Mouse (Mus musculus) limb, embryonic 13.5 days (tissue): Measurements from ENCODE around the gene Ptpn7. TPM values are rescaled to one million over a fixed set of nuclear protein-coding genes. Genes with fewer than 3 reads are reported as not detected.

ENCODE experiments used
- polyA plus RNA-seq: library from polyadenylated mRNA; unstranded; fragments of >200 nt; fragmentation: Nextera tagmentation; extraction: Ambion mirVana; gene quantifications from 2 replicates; pipeline ENCODE4 v1.2.1, GENCODE M21; 2015

Ptpn7 gene
- polyA plus RNA-seq, 1 experiment from 2014 or later = 2.3 TPM

Other genes starting within 250 kb of the Ptpn7 start
- gene Ppp1r12b, start 176.8 kb upstream of the Ptpn7 start, polyA plus RNA-seq = 6.5 and 7.1 TPM in 2 replicates
- gene Ube2t, start 170.1 kb upstream of the Ptpn7 start, polyA plus RNA-seq = 29.6 and 32.5 TPM in 2 replicates
- 2.7 and 2.8 TPM in 2 replicates for gene Lgr6, start 27.4 kb upstream of the Ptpn7 start, polyA plus RNA-seq
- gene Arl8a, start 14.1 kb downstream of the Ptpn7 start, polyA plus RNA-seq = 61.8 and 67.1 TPM in 2 replicates
- 0.06 TPM in 1 of 2 replicates, not detected in the other for gene Gpr37l1, start 35.0 kb downstream of the Ptpn7 start, polyA plus RNA-seq
- 3.4 and 4.2 TPM in 2 replicates for gene Elf3, start 125.9 kb downstream of the Ptpn7 start, polyA plus RNA-seq
- gene Rnpep, start 151.4 kb downstream of the Ptpn7 start, polyA plus RNA-seq = 93.3 and 95.3 TPM in 2 replicates
- 183 and 185 TPM in 2 replicates for gene Timm17a, start 181.1 kb downstream of the Ptpn7 start, polyA plus RNA-seq
- gene Lmod1, start 192.1 kb downstream of the Ptpn7 start, polyA plus RNA-seq = 0.37 and 0.54 TPM in 2 replicates
- gene Shisa4, start 242.5 kb downstream of the Ptpn7 start, polyA plus RNA-seq = 39.4 and 39.9 TPM in 2 replicates